Comparison of ENCODE assay signal across 20 mouse cellular contexts in the genomic region with DNA sequence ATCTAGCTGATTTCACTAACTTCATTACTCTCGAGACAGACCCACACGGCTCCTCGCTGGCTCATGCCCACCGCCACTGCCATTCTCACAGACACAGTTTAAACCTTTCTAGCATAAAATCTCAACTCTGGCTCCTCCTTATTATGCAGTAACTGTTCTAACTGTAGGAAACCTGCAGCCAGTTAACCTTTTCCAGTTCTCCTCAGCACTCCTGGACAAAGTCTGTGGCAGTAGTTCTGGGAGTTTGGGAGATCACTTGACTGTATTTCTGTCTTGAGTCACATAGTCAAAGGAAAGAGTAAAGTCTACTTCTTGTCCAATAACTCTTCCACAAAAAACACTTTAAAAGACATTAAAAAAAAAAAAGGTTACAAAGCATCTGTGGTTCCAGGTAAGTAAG.
"Had no signal": no experiment of that assay in that cellular context is flagged by ENCODE, and none has a peak within 500 bp of the region (broad histone marks: within the 10 kb centered on the region; RNA-seq: fewer than 3 reads in every experiment).

No protein-coding gene starts in this region.

- H3K4me1 ChIP-seq: forebrain, embryonic 15.5 days; heart, embryonic 12.5 days; hindbrain, embryonic 13.5 days; hindbrain, embryonic 15.5 days; limb, embryonic 13.5 days; limb, embryonic 15.5 days; liver, embryonic 12.5 days had no signal

- H3K27me3 ChIP-seq: forebrain, embryonic 15.5 days; heart, embryonic 12.5 days; hindbrain, embryonic 13.5 days; hindbrain, embryonic 15.5 days; limb, embryonic 13.5 days; limb, embryonic 15.5 days; liver, embryonic 12.5 days had no signal

- H3K4me3 ChIP-seq: forebrain, embryonic 15.5 days; heart, adult 2 months; heart, embryonic 12.5 days; hindbrain, embryonic 13.5 days; hindbrain, embryonic 15.5 days; limb, embryonic 13.5 days; limb, embryonic 15.5 days; liver, embryonic 12.5 days had no signal

- ATAC-seq: forebrain, embryonic 15.5 days; forebrain, postnatal 0 days; hindbrain, postnatal 0 days; intestine, embryonic 16.5 days; liver, embryonic 12.5 days had no signal

- DNase-seq: forebrain, postnatal 0 days; gastrocnemius, postnatal 14 days; gastrocnemius, postnatal 36 days; heart, adult 11 months; heart, adult 2 months; heart, postnatal 10 days; layer of hippocampus, adult 9-11 months; layer of hippocampus, postnatal 36 days; left cerebral cortex, postnatal 4 days; lung, adult 18-20 months had no signal

- H3K4me2 ChIP-seq: forebrain, embryonic 15.5 days; heart, embryonic 12.5 days; hindbrain, embryonic 13.5 days; hindbrain, embryonic 15.5 days; limb, embryonic 13.5 days; limb, embryonic 15.5 days; liver, embryonic 12.5 days had no signal

- H3K9ac ChIP-seq: forebrain, embryonic 15.5 days; forebrain, postnatal 0 days; heart, embryonic 12.5 days; hindbrain, embryonic 13.5 days; hindbrain, embryonic 15.5 days; limb, embryonic 13.5 days; limb, embryonic 15.5 days; liver, embryonic 12.5 days; liver, embryonic 14.5 days had no signal

- H3K36me3 ChIP-seq: forebrain, embryonic 15.5 days; hindbrain, embryonic 13.5 days; hindbrain, embryonic 15.5 days; limb, embryonic 15.5 days had no signal

- H3K27ac ChIP-seq: forebrain, embryonic 15.5 days; heart, adult 2 months; hindbrain, embryonic 13.5 days; hindbrain, embryonic 15.5 days; hindbrain, postnatal 0 days; limb, embryonic 13.5 days; limb, embryonic 15.5 days; liver, embryonic 12.5 days; liver, embryonic 14.5 days had no signal

- H3K9me3 ChIP-seq: forebrain, embryonic 15.5 days; heart, embryonic 12.5 days; hindbrain, embryonic 13.5 days; hindbrain, embryonic 15.5 days; limb, embryonic 13.5 days; limb, embryonic 15.5 days; liver, embryonic 12.5 days had no signal
